8 mouse cellular contexts compared by ENCODE assay signal in genomic region chr12:111037241-111038180, GRCm38 (mm10). TPM values are rescaled to one million over a fixed set of nuclear protein-coding genes. Genes with fewer than 3 reads are reported as not detected.
A peak's percentile ranks its signal among the peaks of the same experiment; 100 is the strongest.
DNase-seq lines count a peak whose midpoint lies in the region; ATAC-seq and TF ChIP-seq lines count a peak whose summit lies in the region.

No protein-coding gene starts in this region.

- 57% methylated on average over 18 of the region's 18 CpGs for WGBS in forebrain, embryonic 10.5 days
- 56% methylated on average over 18 of the region's 18 CpGs for WGBS in hindbrain, embryonic 12.5 days
- WGBS in limb, embryonic 14.5 days: 54% methylated on average over 18 of the region's 18 CpGs

- H3K4me1 ChIP-seq in forebrain, embryonic 10.5 days: peaks cover 45% of the 10 kb centered on the region
- peaks cover 18% of the 10 kb centered on the region for H3K4me1 ChIP-seq in hindbrain, embryonic 12.5 days
- H3K4me1 ChIP-seq in limb, embryonic 14.5 days (ENCODE audit: control insufficient read depth, insufficient read depth, low read length): peaks cover 18% of the 10 kb centered on the region; the same call in 1 of the 2 replicates

- no peaks in the 10 kb centered on the region for H3K9me3 ChIP-seq in forebrain, embryonic 10.5 days
- no peaks in the 10 kb centered on the region for H3K9me3 ChIP-seq in hindbrain, embryonic 12.5 days (replicated peaks)
- H3K9me3 ChIP-seq in limb, embryonic 14.5 days (ENCODE audit: control insufficient read depth, low read length): no peaks in the 10 kb centered on the region

- peak; percentile 15 for DNase-seq in gastrocnemius, postnatal 10 days
- DNase-seq in gastrocnemius, postnatal 4 days (ENCODE audit: low spot score in 2 of 2): no peak
- peak; percentile 71 for DNase-seq in adrenal gland, postnatal 10 days
- peak; percentile 28 for DNase-seq in forebrain, embryonic 10.5 days (ENCODE audit: extremely low spot score, low spot score)
- peak; percentile 15 for DNase-seq in limb, embryonic 14.5 days (ENCODE audit: low spot score)

- no peaks in the 10 kb centered on the region for H3K27me3 ChIP-seq in forebrain, embryonic 10.5 days (ENCODE audit: poor library complexity, severe bottlenecking)
- no peaks in the 10 kb centered on the region for H3K27me3 ChIP-seq in hindbrain, embryonic 12.5 days
- no peaks in the 10 kb centered on the region for H3K27me3 ChIP-seq in limb, embryonic 14.5 days (ENCODE audit: control insufficient read depth, insufficient read depth, low read length)
- H3K27me3 ChIP-seq in myocyte (ENCODE audit: control insufficient read depth, insufficient read depth, insufficient read length): no peaks in the 10 kb centered on the region

- peaks cover 4% of the 10 kb centered on the region for H3K36me3 ChIP-seq in forebrain, embryonic 10.5 days (replicated peaks)
- H3K36me3 ChIP-seq in hindbrain, embryonic 12.5 days: peaks cover 3% of the 10 kb centered on the region; the same call in 1 of the 2 replicates
- H3K36me3 ChIP-seq in limb, embryonic 14.5 days (ENCODE audit: control insufficient read depth, insufficient read depth, low read length): no peaks in the 10 kb centered on the region
- no peaks in the 10 kb centered on the region for H3K36me3 ChIP-seq in myocyte (ENCODE audit: control insufficient read depth, insufficient read depth)

- peak overlapping the region; percentile 82 for H3ac ChIP-seq in myocyte (ENCODE audit: control insufficient read depth, insufficient read length)

- peak overlapping the region; percentile 96 for H3K4me2 ChIP-seq in hindbrain, embryonic 12.5 days (replicated peaks)
- H3K4me2 ChIP-seq in limb, embryonic 14.5 days (replicated peaks; ENCODE audit: low read depth, low read length, severe bottlenecking): peak overlapping the region; percentile 67
- H3K4me2 ChIP-seq in myocyte (ENCODE audit: low read depth): peak overlapping the region; percentile 91

- H3K27ac ChIP-seq in forebrain, embryonic 10.5 days: peak overlapping the region; percentile 100
- peak overlapping the region; percentile 98 for H3K27ac ChIP-seq in hindbrain, embryonic 12.5 days
- peak overlapping the region; percentile 97 for H3K27ac ChIP-seq in limb, embryonic 14.5 days (replicated peaks; ENCODE audit: low read depth, low read length)

- no peak for ATAC-seq in hindbrain, embryonic 12.5 days (ENCODE audit: low FRiP score)
- no peak for ATAC-seq in limb, embryonic 14.5 days (ENCODE audit: low FRiP score, low read depth)
- ATAC-seq in megakaryocyte progenitor cell, adult 5-6 weeks (replicated peaks; ENCODE audit: poor library complexity): no peak

- TF ChIP-seq POLR2A in limb, embryonic 14.5 days (IDR thresholded peaks at IDR 0.05; ENCODE audit: borderline replicate concordance, extremely low read depth, insufficient read depth, insufficient read length): no peak
- no peak for TF ChIP-seq POLR2A in myocyte (IDR thresholded peaks at IDR 0.05; ENCODE audit: insufficient read length, low read depth)

- peak overlapping the region; percentile 33; the same call in 1 of the 2 replicates for H3K9ac ChIP-seq in hindbrain, embryonic 12.5 days
- peak overlapping the region; percentile 64 for H3K9ac ChIP-seq in limb, embryonic 14.5 days (ENCODE audit: low read depth, low read length, severe bottlenecking)

- peak overlapping the region; percentile 99 for H3K4me3 ChIP-seq in forebrain, embryonic 10.5 days
- H3K4me3 ChIP-seq in hindbrain, embryonic 12.5 days: peak overlapping the region; percentile 94
- peak overlapping the region; percentile 94 for H3K4me3 ChIP-seq in limb, embryonic 14.5 days (replicated peaks; ENCODE audit: low read length)
- peak overlapping the region; percentile 66 for H3K4me3 ChIP-seq in myocyte

- H3K79me2 ChIP-seq in myocyte (ENCODE audit: control insufficient read depth, insufficient read depth): peaks cover 28% of the 10 kb centered on the region

TF ChIP-seq in myocyte, 11 proteins besides CTCF, POLR2A, EP300 and RAD21:
- TF ChIP-seq SRF (IDR thresholded peaks at IDR 0.05; ENCODE audit: control insufficient read depth, insufficient read length, low read depth): no peak
TF ChIP-seq in myocyte: peak in this region for 0.

RNA-seq across cellular contexts. Expression of gene Rcor1, which starts 1.6 kb away (rescaled TPM):
- total RNA-seq in gastrocnemius, postnatal 10 days (2021): 10 to 100 TPM; 14.3 to 19.4 TPM
- total RNA-seq in gastrocnemius, postnatal 4 days (2021): 10 to 100 TPM; 27.1 to 27.2 TPM
- 10 to 100 TPM; 38.5 to 39.2 TPM for total RNA-seq in adrenal gland, postnatal 10 days (2021)
- polyA plus RNA-seq in forebrain, embryonic 10.5 days (2016; fragmentation: Nextera tagmentation; extraction: Ambion mirVana): 7.0 and 8.4 TPM in 2 replicates
- polyA plus RNA-seq in hindbrain, embryonic 12.5 days (2016; fragmentation: Nextera tagmentation; extraction: Ambion mirVana): 8.8 and 10.0 TPM in 2 replicates
- polyA plus RNA-seq in limb, embryonic 14.5 days (2012; rRNA removed): 29.4 and 30.2 TPM in 2 replicates
- 17.7 and 20.6 TPM in 2 replicates for polyA plus RNA-seq in limb, embryonic 14.5 days (2014; fragmentation: Nextera tagmentation; extraction: Ambion mirVana)
- 9.4 TPM for polyA plus RNA-seq in myocyte (2012; fragmentation: generic; extraction: Trizol)
- total RNA-seq in megakaryocyte progenitor cell, adult 5-6 weeks (2015): 53.7 and 59.9 TPM in 2 replicates
- 41.1 and 43.2 TPM in 2 replicates for total RNA-seq in megakaryocyte progenitor cell, adult 5-6 weeks (2017)

RNA-seq across cellular contexts. Expression of gene Ankrd9, which starts 58.7 kb away (rescaled TPM):
- 100 to 1,000 TPM in 1 of 2 experiments, 10 to 100 TPM in 1; 20.3 to 102 TPM for total RNA-seq in gastrocnemius, postnatal 10 days (2021)
- total RNA-seq in gastrocnemius, postnatal 4 days (2021): 10 to 100 TPM; 12.9 to 17.5 TPM
- total RNA-seq in adrenal gland, postnatal 10 days (2021): 10 to 100 TPM; 35.7 to 49.7 TPM
- polyA plus RNA-seq in forebrain, embryonic 10.5 days (2016; fragmentation: Nextera tagmentation; extraction: Ambion mirVana): 20.4 and 20.8 TPM in 2 replicates
- polyA plus RNA-seq in hindbrain, embryonic 12.5 days (2016; fragmentation: Nextera tagmentation; extraction: Ambion mirVana): 10.0 and 11.2 TPM in 2 replicates
- 15.6 and 21.6 TPM in 2 replicates for polyA plus RNA-seq in limb, embryonic 14.5 days (2012; rRNA removed)
- 11.7 and 12.5 TPM in 2 replicates for polyA plus RNA-seq in limb, embryonic 14.5 days (2014; fragmentation: Nextera tagmentation; extraction: Ambion mirVana)
- polyA plus RNA-seq in myocyte (2012; fragmentation: generic; extraction: Trizol): 11.5 TPM
- 1.1 and 1.4 TPM in 2 replicates for total RNA-seq in megakaryocyte progenitor cell, adult 5-6 weeks (2015)
- 1.8 and 4.6 TPM in 2 replicates for total RNA-seq in megakaryocyte progenitor cell, adult 5-6 weeks (2017)

Comparison
In these comparisons a context has a peak if more than half of its experiments do, and no peak if none do; other contexts are left out.
1. DNase-seq: peak in gastrocnemius, postnatal 10 days (single experiment), adrenal gland, postnatal 10 days (single experiment), forebrain, embryonic 10.5 days (single experiment) and limb, embryonic 14.5 days (single experiment); none in gastrocnemius, postnatal 4 days (0 of 2).
2. Peak in every context shown above with its lines, with median percentiles within 50 percentile points of each other: H3K27ac ChIP-seq, H3K4me3 ChIP-seq and H3K4me2 ChIP-seq.